Mouse (Mus musculus): ENCODE measurements around the gene Slc35a5. TPM values are rescaled to one million over a fixed set of nuclear protein-coding genes. Genes with fewer than 3 reads are reported as not detected.

Slc35a5 gene
- total RNA-seq, 2 experiments from 2014 or later = 1.7 to 8.8 TPM

Other genes with a start within 250 kb of the Slc35a5 start
- gene Cd200r3, start 215.0 kb downstream of the Slc35a5 start, total RNA-seq (2015; ENCODE audit: low replicate concordance) = 8.8 and 10.8 TPM in 2 replicates
- gene Cd200r3, start 215.0 kb downstream of the Slc35a5 start, total RNA-seq (2017; ENCODE audit: low replicate concordance) = 4.6 and 5.0 TPM in 2 replicates
- gene Ccdc80, start 65.3 kb downstream of the Slc35a5 start, total RNA-seq (2015; ENCODE audit: low replicate concordance) = 0.36 TPM in 1 of 2 replicates, not detected in the other
- gene Ccdc80, start 65.3 kb downstream of the Slc35a5 start, total RNA-seq (2017; ENCODE audit: low replicate concordance) = 0.13 TPM in 1 of 2 replicates, not detected in the other
- gene Atg3, start 79 bp upstream of the Slc35a5 start, total RNA-seq (2015; ENCODE audit: low replicate concordance) = 20.9 and 28.1 TPM in 2 replicates
- gene Atg3, start 79 bp upstream of the Slc35a5 start, total RNA-seq (2017; ENCODE audit: low replicate concordance) = 13.5 and 16.9 TPM in 2 replicates
- 1.7 and 4.3 TPM in 2 replicates for gene Btla, start 65.6 kb upstream of the Slc35a5 start, total RNA-seq (2015; ENCODE audit: low replicate concordance)
- gene Btla, start 65.6 kb upstream of the Slc35a5 start, total RNA-seq (2017; ENCODE audit: low replicate concordance) = 1.0 and 3.7 TPM in 2 replicates